ENCODE assay signal across 8 mouse cellular contexts in the genomic region with DNA sequence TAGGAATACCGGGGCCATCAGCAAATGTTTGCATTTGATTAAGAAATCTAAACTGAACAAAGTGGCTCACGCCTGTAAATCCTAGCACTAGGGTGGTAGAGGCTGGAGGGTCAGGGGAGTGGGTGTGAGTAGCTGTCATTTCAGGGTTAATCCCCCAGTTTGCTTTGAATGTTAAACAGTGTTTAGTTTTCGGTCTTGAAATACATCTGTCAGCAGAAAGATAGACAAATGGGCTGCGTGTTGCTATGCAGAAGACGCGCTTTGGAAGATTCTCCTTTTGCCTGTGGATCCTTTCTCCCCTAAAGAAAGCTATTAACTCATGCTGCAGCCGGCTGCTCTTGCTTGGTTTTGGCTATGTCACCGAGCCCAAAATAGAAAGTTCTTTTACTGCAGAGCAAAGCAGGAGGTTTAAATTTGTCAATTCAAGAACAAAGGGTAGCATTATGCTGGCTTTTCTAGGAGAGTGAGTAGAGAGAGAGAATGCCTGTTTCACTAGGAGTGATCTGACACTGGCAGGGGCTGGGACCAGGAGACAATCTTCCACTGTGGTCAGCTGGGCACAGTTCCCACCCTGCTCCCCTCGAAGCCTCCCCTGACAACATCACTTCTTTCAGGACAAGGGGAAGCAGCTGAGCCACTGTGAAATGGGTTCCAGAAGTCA. TPM values are rescaled to one million over a fixed set of nuclear protein-coding genes. Genes with fewer than 3 reads are reported as not detected.
A peak's percentile ranks its signal among the peaks of the same experiment; 100 is the strongest.
DNase-seq lines count a peak whose midpoint lies in the region; TF ChIP-seq lines count a peak whose summit lies in the region.

No protein-coding gene starts in this region.

- 0 out of 2 replicates have a peak overlapping the region, but pooled peaks have one; percentile 1 for H3K4me3 ChIP-seq in heart, adult 2 months
- H3K4me3 ChIP-seq in myocyte: no peak overlapping the region
- H3K4me3 ChIP-seq in kidney, adult 2 months (ENCODE audit: insufficient read depth, low read depth, low read length): no peak overlapping the region

- peaks cover 4% of the 10 kb centered on the region for H3K4me1 ChIP-seq in heart, adult 2 months (ENCODE audit: control insufficient read depth, insufficient read depth, low read length)
- no peaks in the 10 kb centered on the region for H3K4me1 ChIP-seq in kidney, adult 2 months (ENCODE audit: control insufficient read depth, insufficient read depth, low read length)

- DNase-seq in heart, adult 2 months: no peak
- DNase-seq in heart, postnatal 36 days: no peak
- DNase-seq in frontal cortex, adult 2 months (ENCODE audit: extremely low spot score in 1 of 2, low spot score in 1 of 2): peak; percentile 61 to 73
- DNase-seq in layer of hippocampus, adult 9-10 months (ENCODE audit: low spot score): peak; percentile 63
- no peak for DNase-seq in thymus, postnatal 14 days
- no peak for DNase-seq in kidney, adult 2 months
- no peak for DNase-seq in kidney, adult 9 months

- H3K79me2 ChIP-seq in heart, adult 2 months (replicated peaks; ENCODE audit: control insufficient read depth, insufficient read depth, low read length): no peaks in the 10 kb centered on the region
- no peaks in the 10 kb centered on the region for H3K79me2 ChIP-seq in myocyte (ENCODE audit: control insufficient read depth, insufficient read depth)

- TF ChIP-seq CTCF in heart, adult 2 months (IDR thresholded peaks at IDR 0.05): no peak
- TF ChIP-seq CTCF in kidney, adult 2 months (conservative IDR thresholded peaks at IDR 0.05; ENCODE audit: insufficient read depth, insufficient read length, low read depth, low read length): no peak

- no peaks in the 10 kb centered on the region for H3K27me3 ChIP-seq in heart, adult 2 months (ENCODE audit: control insufficient read depth, insufficient read depth, low read length)
- no peaks in the 10 kb centered on the region for H3K27me3 ChIP-seq in myocyte (ENCODE audit: control insufficient read depth, insufficient read depth, insufficient read length)
- no peaks in the 10 kb centered on the region for H3K27me3 ChIP-seq in kidney, adult 2 months (replicated peaks; ENCODE audit: control insufficient read depth, insufficient read depth, low read length)

- peak overlapping the region; percentile 26; the same call in 1 of the 2 replicates for H3K9ac ChIP-seq in heart, adult 2 months (ENCODE audit: low read depth, low read length)

- WGBS in heart, adult 2 months: 36% methylated on average over 9 of the region's 9 CpGs
- 75% methylated on average over 9 of the region's 9 CpGs for WGBS in kidney, adult 2 months

- H3K36me3 ChIP-seq in heart, adult 2 months (ENCODE audit: control insufficient read depth, insufficient read depth, low read length): no peaks in the 10 kb centered on the region
- H3K36me3 ChIP-seq in myocyte (ENCODE audit: control insufficient read depth, insufficient read depth): no peaks in the 10 kb centered on the region
- H3K36me3 ChIP-seq in kidney, adult 2 months (ENCODE audit: control insufficient read depth, insufficient read depth, low read length): no peaks in the 10 kb centered on the region

- TF ChIP-seq EP300 in heart, adult 2 months (IDR thresholded peaks at IDR 0.05; ENCODE audit: insufficient read depth, low read depth, low read length): no peak

- no peak for TF ChIP-seq POLR2A in heart, adult 2 months (IDR thresholded peaks at IDR 0.05; ENCODE audit: insufficient read depth, low read depth, low read length)
- TF ChIP-seq POLR2A in myocyte (IDR thresholded peaks at IDR 0.05; ENCODE audit: insufficient read length, low read depth): no peak
- no peak for TF ChIP-seq POLR2A in kidney, adult 2 months (IDR thresholded peaks at IDR 0.05; ENCODE audit: low read depth, low read length)

- H3ac ChIP-seq in myocyte (ENCODE audit: control insufficient read depth, insufficient read length): no peak overlapping the region

- intact Hi-C loops in heart, adult 2 months (cut with DNase I): no loop called here
- intact Hi-C loops in heart, postnatal 36 days (cut with DNase I): no loop called here

- H3K27ac ChIP-seq in heart, adult 2 months: peak overlapping the region; percentile 56
- H3K27ac ChIP-seq in kidney, adult 2 months (ENCODE audit: insufficient read depth, low read depth, low read length): no peak overlapping the region

- peak overlapping the region; percentile 62 for H3K4me2 ChIP-seq in myocyte (ENCODE audit: low read depth)

TF ChIP-seq in myocyte, 11 proteins besides CTCF, POLR2A, EP300 and RAD21:
- TF ChIP-seq MYOG (IDR thresholded peaks at IDR 0.05; ENCODE audit: control insufficient read depth in 1 of 3, insufficient read depth in 1 of 3, insufficient read length in 2 of 3, low read depth in 2 of 3): peak in 1 of 3 experiments; percentile 47
- peak; percentile 45 to 75 (median 63) for TF ChIP-seq MYOD1 (IDR thresholded peaks at IDR 0.05; ENCODE audit: control insufficient read depth in 1 of 3, insufficient read length in 2 of 3, low read depth in 2 of 3)
- TF ChIP-seq POLR2AphosphoS2 (IDR thresholded peaks at IDR 0.05; ENCODE audit: insufficient read length, low read depth): no peak

RNA-seq across cellular contexts. Expression of gene Ppp2ca, which starts 12.1 kb away (rescaled TPM):
- total RNA-seq in heart, adult 2 months (2021): 10 to 100 TPM; 52.7 to 58.0 TPM
- 31.0 and 60.7 TPM in 2 replicates for polyA plus RNA-seq in heart, adult 2 months (2012; rRNA removed)
- 10 to 100 TPM; 52.5 to 55.2 TPM for total RNA-seq in heart, postnatal 36 days (2021)
- polyA plus RNA-seq in frontal cortex, adult 2 months (2012; rRNA removed): 98.9 and 101 TPM in 2 replicates
- polyA plus RNA-seq in myocyte (2012; fragmentation: generic; extraction: Trizol): 56.4 TPM
- polyA plus RNA-seq in kidney, adult 2 months (2012; rRNA removed): 30.9 and 38.0 TPM in 2 replicates

RNA-seq across cellular contexts. Expression of gene Olfr1373, which starts 59.0 kb away (rescaled TPM):
- total RNA-seq in heart, adult 2 months (2021): not detected
- polyA plus RNA-seq in heart, adult 2 months (2012; rRNA removed): not detected in 2 replicates
- total RNA-seq in heart, postnatal 36 days (2021): not detected
- polyA plus RNA-seq in frontal cortex, adult 2 months (2012; rRNA removed): not detected in 2 replicates
- polyA plus RNA-seq in myocyte (2012; fragmentation: generic; extraction: Trizol): not detected
- not detected in 2 replicates for polyA plus RNA-seq in kidney, adult 2 months (2012; rRNA removed)

Comparison
In these comparisons a context has a peak if more than half of its experiments do, and no peak if none do; other contexts are left out.
1. DNase-seq: peak in frontal cortex, adult 2 months (2 of 2) and layer of hippocampus, adult 9-10 months (single experiment); none in heart, adult 2 months (0 of 2), heart, postnatal 36 days (0 of 2), thymus, postnatal 14 days (single experiment), kidney, adult 2 months (single experiment) and kidney, adult 9 months (single experiment).